Mouse (Mus musculus): ENCODE measurements around the gene Ppp2r5c. TPM values are rescaled to one million over a fixed set of nuclear protein-coding genes. Genes with fewer than 3 reads are reported as not detected.

Gene Ppp2r5c
- total RNA-seq, 2 experiments from 2014 or later: 243 to 252 TPM

DNA sequence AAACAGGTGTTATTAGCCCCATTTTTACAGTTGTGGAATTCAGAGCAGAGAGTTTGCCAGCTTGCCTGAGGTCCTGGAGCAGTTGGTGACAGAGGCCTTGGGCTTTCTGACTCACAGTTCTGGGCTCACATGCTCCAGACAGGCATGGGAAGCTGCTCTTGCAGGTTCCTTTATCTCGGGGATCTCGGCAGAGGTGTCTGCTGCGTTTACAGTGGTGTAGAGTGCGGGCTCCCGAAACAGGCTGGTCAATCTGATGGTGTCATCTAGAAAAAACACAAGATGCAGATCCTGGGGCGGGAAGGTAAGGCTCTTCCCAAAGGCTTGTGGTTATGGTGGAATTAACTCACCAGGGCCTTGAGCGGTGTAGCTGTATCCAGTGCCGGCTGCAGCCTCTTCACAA, 50.6 kb downstream of the Ppp2r5c start:
- Histone ChIP-seq H3K27ac (0 out of 2 replicates have a peak overlapping the region, but pooled peaks have one; percentile 10), H3K4me3 (no peak overlapping the region)
- TF ChIP-seq CTCF (conservative IDR thresholded peaks at IDR 0.05): no peak
- no peak for DNase-seq (ENCODE audit: low spot score in 2 of 2)

DNA sequence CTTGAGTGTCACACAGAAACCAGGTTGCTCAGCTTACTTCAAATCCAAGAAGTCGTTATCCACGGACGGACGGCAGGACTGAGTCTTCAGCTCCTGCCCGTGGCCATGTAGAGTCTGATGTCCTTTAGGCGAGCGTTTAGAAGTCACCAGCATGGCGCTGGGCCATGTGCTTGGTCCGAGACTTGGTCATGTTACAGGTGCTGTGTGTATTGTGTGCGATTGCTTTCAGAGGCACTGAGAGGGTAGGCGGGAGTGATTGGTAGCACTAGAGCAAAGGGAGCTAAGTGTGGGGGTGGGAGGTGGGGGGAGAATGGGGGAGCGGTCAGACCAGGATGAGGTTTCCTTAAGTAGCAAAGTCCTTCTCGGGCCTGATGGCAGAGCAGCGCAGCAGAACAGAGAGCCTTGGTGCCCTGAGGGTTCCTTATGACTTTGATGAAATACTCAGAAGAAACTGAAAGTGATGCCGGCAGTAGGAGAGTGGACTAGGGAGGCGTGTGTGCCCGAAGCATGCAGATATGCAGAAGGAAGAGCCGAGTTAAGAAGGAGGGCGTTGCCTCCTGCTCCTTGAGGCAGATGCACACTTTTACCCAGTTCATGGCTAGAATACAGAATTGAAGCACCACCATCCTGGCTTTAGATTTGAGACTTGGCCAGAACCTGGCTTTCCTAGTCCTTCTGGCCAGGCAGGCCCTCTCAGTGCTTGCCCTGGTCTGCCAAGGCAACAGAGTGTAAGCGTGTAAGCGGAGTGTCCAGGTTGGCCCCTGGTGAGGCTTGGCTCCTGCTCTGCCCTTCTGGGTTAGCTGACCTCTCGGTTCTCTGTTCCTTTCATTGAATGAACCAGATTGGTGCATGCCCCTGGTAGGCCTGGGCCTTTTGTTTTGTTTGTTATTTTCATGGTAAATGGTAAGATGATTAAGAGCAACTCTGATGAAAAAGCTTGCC, 51.6 kb downstream of the Ppp2r5c start:
- peak overlapping the region; percentile 11; the same call in 1 of the 2 replicates for H3K4me3 ChIP-seq
- DNase-seq (ENCODE audit: low spot score in 2 of 2): no peak
- no peak for TF ChIP-seq CTCF (conservative IDR thresholded peaks at IDR 0.05)
- H3K27ac ChIP-seq: peak overlapping the region; percentile 73

DNA sequence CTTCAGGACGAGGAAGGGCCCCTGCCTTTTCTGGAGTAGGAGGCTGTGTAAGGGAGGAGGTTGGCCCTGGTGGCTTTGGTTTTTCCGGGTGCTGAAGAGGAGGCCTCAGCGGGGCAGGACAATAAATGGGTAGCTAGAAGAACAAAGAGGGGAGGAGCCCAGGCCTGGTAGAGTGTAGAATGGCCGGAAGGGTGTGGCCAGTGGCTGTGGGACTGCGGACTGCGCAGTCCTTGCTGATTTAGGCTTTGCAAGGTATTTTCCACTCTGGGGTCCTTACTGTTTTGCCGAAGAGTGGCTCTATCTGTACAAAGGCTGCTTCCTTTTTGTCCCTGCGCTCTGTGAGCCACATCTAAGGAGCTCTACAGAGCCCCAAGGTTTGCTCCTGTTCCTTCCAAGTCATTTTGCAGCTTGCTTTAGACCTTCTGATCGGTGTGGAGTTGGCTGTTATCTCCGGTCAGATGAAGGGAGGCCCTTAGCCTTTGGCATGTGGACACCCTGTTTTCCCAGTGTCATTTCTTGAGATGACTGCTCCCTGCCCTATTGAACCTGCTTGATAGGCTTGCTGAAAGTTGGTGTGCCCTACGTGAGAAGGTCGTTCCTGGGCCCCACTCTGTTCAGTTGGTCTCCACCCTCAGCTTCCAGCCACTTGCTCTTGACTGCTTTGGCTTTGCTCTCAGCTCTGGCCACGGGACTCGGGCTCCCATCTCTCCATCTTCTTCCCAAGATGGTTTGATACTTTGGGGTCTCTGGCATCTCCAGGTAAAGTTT, 52.5 kb downstream of the Ppp2r5c start:
- no peak for DNase-seq (ENCODE audit: low spot score in 2 of 2)
- peak overlapping the region; percentile 73 for H3K27ac ChIP-seq
- no peak overlapping the region for H3K4me3 ChIP-seq
- no peak for TF ChIP-seq CTCF (conservative IDR thresholded peaks at IDR 0.05)

DNA sequence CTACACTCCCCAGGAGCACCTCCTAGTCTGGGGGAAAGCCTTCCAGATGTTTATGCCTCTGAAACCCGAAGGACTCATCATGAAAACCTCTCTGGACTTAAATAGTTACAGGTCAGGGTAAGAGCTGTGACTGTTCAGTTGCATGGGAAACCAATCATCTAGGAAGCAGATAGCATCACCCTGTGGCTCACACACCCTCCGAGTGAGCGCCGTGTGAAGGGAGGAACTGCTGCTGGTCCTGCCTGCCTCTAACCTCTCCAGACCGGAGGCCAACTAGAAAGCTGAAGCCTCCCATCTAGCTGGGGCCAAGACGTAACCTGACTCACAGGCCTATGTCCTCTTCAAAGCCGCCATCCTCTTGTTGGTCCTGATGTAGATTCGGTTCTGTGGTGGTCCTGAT, 53.2 kb downstream of the Ppp2r5c start:
- no peak overlapping the region for H3K4me3 ChIP-seq
- TF ChIP-seq CTCF (conservative IDR thresholded peaks at IDR 0.05): no peak
- no peak for DNase-seq (ENCODE audit: low spot score in 2 of 2)
- H3K27ac ChIP-seq: peak overlapping the region; percentile 73; the same call in 1 of the 2 replicates

DNA sequence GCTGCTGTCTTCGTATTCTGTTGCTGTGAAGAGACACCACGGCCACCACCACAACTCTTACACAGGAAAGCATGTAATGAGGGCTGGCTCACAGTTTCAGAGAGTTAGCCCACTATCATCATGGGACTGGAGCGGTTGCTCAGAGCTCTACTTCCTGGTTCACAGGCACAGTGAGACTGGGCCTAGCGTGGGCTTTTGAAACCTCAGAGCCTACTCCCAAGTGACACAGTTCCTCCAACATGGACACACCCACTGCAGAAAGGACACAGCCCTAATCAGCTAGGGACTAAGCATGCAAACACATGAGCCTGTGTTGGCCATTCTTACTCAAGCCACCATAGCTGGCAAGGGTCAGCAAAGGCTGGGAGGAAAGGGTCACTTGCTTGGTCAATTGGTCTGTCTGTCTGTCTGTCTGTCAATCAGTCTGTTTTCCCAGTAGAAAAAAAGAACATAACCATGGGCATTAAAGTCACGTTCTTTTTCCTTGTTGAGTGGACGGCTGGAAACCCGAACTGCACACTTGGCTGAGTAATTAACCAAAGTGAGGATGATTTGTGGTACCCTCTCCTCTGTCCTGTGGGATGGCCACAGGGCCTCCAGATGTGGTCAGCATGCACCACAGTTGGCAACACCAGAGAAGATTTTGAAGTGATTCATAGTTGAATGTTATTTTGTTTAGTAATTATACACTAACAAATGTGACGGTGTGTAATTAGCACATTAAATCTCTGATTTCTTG, 56.7 kb downstream of the Ppp2r5c start:
- Histone ChIP-seq H3K27ac (peak overlapping the region; percentile 0; the same call in 1 of the 2 replicates), H3K4me3 (no peak overlapping the region)
- TF ChIP-seq CTCF (conservative IDR thresholded peaks at IDR 0.05): no peak

DNA sequence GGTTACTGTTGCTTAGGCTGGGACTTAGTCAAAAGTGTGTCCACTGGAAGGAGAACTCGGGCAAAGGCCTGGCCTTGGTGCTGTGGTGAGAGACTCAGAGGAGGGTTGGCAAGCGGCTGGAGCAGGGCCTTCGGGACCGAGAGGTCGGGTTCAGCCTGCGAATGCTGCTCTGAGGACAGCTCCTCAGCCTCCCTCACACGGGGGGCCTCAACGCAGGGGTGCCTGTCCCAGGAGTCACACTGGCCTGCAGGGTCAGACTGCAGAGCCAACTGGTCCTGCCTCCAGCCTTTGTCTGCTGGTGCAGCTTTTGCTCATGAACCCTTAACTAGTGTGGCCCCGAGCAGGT, 57.2 kb downstream of the Ppp2r5c start:
- Histone ChIP-seq H3K27ac (no peak overlapping the region), H3K4me3 (no peak overlapping the region)
- TF ChIP-seq CTCF (conservative IDR thresholded peaks at IDR 0.05): no peak
- no peak for DNase-seq (ENCODE audit: low spot score in 2 of 2)

More for the DNA sequence above, 56.7 kb downstream of the Ppp2r5c start:
- no peak for DNase-seq (ENCODE audit: low spot score in 2 of 2)

DNA sequence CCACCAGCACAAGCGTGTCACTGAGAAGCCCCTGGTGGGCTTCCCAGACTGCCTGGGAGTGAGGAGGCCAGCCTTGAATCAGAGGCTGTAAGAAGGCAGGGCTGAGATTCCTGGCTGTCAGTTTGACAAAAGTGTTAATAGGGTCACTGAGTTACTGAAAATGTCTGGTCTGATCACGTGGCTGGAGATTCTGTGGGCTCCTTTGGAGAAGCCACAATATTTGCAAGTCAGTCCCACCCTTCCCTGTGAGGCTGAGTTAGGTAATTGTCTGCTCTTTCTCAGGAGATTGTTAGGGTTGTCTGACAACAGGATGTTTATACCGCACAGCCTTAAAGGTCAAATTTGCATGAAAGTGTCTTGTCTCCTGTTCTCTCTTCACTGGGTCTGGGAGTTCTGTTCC, 57.9 kb downstream of the Ppp2r5c start:
- Histone ChIP-seq H3K27ac (no peak overlapping the region), H3K4me3 (no peak overlapping the region)
- no peak for DNase-seq (ENCODE audit: low spot score in 2 of 2)
- TF ChIP-seq CTCF (conservative IDR thresholded peaks at IDR 0.05): no peak

DNA sequence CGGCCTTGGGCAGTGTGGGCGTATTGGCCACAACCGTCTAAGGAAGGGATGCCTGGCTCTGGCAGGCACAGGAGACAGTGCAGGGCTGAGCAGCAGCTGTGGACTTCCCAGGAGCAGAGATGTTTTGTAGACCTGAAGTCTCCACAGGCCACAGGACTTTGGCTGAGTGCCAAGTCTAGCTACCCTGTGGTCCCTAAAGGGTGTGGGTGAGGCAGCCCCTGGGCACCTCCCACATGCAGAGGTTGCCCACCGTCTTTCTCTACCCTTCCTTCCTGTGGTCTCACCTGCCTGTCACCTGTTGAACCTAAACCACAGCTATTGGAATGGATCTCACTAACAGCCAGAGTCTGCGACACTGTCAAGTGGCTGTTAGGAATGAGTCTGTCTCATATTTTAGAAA, 59.1 kb downstream of the Ppp2r5c start:
- TF ChIP-seq CTCF (conservative IDR thresholded peaks at IDR 0.05): no peak
- H3K4me3 ChIP-seq: no peak overlapping the region
- DNase-seq (ENCODE audit: low spot score in 2 of 2): no peak
- no peak overlapping the region for H3K27ac ChIP-seq

DNA sequence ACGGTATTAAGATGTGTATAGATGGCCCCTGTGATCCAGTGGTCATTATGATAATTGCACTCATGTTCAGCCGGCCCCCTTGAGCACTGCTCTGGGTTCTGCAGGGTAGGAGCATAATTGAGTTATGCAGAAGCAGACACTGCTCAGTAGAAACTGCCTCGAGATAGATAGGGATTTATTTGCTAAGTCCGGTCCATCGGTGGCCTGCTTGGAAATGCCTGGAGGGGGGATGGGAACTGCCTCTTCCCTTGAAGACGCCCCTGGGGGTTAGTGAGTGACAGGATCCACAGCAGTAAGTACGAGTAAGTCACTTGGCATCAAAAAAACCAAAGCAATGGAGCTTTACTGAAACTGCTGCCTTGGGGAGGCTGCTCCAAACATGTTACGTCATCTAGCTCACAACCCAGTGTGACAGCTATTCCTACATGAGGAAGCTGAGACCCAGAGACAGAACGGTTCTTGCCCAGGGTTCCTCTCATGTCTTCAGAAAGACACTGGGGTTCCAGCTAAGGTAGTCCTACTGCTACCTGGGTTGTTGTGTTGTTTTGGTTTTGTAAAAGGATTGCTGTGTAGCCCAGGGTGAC, 60.9 kb downstream of the Ppp2r5c start:
- peak overlapping the region; percentile 46; the same call in 1 of the 2 replicates for H3K27ac ChIP-seq
- TF ChIP-seq CTCF (conservative IDR thresholded peaks at IDR 0.05): no peak

DNA sequence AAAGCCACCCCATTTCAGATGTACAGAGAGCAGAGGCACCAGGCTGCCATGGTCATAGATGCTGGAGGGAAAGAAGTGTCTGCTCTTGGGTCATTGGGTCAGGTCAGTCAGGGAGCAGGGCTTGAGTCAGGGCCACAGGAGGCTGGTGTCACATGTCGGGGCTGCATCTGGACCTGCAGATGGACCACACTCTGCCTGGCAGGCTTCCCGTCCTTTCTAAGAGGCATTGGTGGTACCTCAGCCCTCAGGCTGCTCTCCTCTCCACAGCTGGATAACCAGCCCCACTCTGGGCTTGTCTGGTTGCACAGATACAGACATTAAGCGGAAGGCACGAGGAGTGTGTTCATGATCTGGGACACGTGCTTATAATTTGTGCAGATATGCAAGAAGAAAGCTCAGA, 61.8 kb downstream of the Ppp2r5c start:
- H3K4me3 ChIP-seq: no peak overlapping the region
- DNase-seq (ENCODE audit: low spot score in 2 of 2): no peak
- peak overlapping the region; percentile 46; the same call in 1 of the 2 replicates for H3K27ac ChIP-seq
- TF ChIP-seq CTCF (conservative IDR thresholded peaks at IDR 0.05): no peak

More for the DNA sequence above, 60.9 kb downstream of the Ppp2r5c start:
- DNase-seq (ENCODE audit: low spot score in 2 of 2): no peak
- H3K4me3 ChIP-seq: no peak overlapping the region

DNA sequence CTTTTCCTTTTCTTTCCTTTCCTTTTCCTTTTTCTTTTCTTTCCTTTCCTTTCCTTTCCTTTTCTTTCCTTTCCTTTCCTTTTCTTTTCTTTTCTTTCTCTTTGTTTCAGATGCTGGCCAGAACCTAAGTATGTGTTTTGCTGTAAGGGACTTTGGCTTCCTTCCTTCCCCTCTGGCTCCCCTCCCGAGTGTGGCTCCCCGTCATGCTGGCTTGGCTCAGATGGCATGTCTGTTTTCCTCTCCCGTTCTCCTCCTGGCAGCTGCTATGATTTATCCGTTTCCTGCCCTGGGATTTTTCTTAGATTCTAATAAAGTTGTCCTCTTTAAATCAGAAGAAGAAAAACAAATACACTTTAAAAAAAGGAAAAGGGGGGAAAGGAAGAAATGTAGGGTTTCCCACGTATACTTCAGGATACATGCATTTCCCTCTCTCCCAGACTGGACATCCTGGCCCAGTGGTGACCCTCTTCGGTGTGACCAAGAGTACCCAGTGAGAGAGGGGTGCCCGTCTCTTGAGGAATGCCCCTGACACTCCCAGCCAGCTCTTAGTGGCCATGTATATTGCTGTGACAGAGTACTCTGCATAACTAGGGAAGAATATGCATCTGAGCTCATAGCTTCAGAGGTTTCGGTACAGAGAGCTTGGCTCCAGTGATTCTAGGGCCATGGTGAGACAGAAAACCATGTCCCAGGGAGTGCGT, 63.4 kb downstream of the Ppp2r5c start:
- DNase-seq (ENCODE audit: low spot score in 2 of 2): peak; percentile 71 to 77
- Histone ChIP-seq H3K27ac (peak overlapping the region; percentile 64), H3K4me3 (no peak overlapping the region)
- no peak for TF ChIP-seq CTCF (conservative IDR thresholded peaks at IDR 0.05)

DNA sequence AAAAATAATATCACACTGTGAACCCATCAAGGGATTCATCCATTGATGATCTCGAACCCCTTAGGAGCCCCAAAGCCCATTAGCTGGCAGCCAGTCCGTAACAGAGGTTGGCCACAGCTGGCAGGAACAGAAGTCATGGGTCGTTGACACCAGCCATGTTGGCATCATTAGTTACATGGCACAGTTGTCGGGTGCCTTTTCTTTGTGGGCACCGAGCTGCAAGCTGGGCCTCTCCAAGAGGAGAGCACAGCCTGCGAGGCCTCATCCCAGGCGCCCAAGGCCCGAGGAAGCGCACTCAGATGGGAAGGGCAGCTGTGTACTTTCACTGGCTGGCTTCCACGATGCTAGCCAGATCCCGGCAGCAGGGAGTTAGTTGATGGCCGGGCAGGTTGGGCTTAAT, 64.3 kb downstream of the Ppp2r5c start:
- peak overlapping the region; percentile 64 for H3K27ac ChIP-seq
- no peak for TF ChIP-seq CTCF (conservative IDR thresholded peaks at IDR 0.05)
- H3K4me3 ChIP-seq: no peak overlapping the region
- DNase-seq (ENCODE audit: low spot score in 2 of 2): no peak
